Mouse (Mus musculus) spleen, postnatal 36 days (tissue): Measurements from ENCODE around the gene Tnpo1.

Experiments
- DNase-seq, 2 experiments: peaks; one replicate each; pipeline ENCODE4 v3.0.0; 2022; ENCODE audit warnings: low spot score in 2 of 2, mixed read lengths in 1 of 2

Tnpo1 gene

DNA sequence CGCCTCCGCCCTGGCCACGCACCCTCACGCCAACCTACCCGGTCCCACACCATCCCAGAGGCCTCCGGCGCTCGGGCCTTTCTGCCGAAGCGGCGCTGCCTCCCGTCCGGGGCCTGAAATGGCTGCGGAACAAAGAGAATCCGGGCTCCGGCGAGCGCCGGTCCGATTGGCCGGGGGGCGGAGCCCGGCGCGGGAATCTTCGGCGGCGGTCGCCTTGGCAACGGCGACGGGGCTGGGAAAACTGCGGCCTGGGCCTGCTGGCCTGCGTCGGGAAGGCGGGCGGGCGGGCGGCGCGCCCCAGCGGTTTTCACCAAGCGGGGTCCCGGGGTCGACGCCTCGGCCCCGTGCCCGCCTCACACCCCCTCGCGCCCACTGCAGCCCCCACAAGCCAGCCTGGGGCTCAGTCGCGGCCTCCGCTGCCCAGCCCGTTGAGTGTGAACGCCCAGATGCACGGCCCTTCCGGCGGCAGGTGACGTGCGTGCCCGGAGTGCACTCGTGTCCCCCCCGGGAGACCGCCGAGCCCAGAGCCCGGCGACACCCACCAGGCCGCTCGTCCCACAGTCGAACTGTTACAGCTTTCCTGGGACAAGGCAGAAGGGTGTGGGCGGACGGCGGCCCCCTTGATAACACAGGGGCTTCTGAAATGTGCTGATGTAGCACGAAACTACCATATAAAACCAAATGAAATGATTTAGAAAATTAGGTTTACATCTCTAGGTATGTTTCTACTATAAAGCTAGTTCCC is at the start of gene Tnpo1:
TSS of gene Tnpo1 (minus strand) at position 172 of the 745 bp plus-strand sequence.
- DNase-seq = peak; percentile 88 to 89

DNA sequence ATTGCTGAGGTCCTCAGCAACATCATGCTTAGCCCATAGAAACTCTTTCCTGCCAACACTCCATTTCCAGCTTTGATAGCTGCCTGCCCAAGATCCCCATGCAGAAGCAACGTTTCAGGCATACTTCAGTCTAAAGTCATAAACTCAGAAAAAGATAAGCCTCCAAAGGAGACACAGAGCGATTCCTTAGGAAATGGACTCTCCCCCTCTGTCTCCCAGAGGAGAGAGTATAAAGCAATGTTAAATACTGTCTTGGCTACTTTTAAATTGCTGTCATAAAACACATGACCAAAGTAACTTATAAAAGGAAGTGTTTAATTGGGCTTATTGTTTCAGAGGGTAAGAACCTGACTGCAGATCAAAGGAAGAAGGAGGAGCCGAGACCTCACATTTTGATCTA is 45.9 kb upstream of the Tnpo1 start:
- no peak for DNase-seq

GRCm38 (mm10) chr13:98971641-98972040 is 45.5 kb upstream of the Tnpo1 start:
- DNase-seq = no peak

GRCm38 (mm10) chr13:98968517-98968916 is 42.3 kb upstream of the Tnpo1 start:
- no peak for DNase-seq

DNA sequence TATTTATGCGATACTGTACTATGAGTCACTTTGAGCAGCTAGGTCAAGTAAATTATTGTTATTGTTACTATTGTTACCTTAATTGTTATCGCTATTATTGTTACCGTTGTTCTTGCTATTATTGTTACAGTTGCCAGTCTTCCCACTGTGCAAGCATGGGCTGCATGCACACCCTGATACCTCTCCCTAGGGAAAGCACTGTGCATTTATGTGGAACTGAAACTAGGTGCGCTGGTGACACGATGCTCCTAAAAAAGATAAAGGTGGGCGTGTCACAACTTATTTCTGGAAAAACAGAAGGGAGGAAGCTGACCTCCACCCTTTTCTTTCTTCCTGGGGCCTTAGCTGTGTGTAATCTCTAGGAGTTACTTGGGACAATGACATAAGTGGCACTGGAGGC is 41.8 kb upstream of the Tnpo1 start:
- peak; percentile 30 to 32 for DNase-seq

- no peak for DNase-seq
Observed at GRCm38 (mm10) chr13:98966583-98966982, 40.4 kb upstream of the Tnpo1 start.

- DNase-seq = no peak
Observed at GRCm38 (mm10) chr13:98963612-98964011, 37.4 kb upstream of the Tnpo1 start.

GRCm38 (mm10) chr13:98958177-98958576 is 32.0 kb upstream of the Tnpo1 start:
- DNase-seq = no peak

DNA sequence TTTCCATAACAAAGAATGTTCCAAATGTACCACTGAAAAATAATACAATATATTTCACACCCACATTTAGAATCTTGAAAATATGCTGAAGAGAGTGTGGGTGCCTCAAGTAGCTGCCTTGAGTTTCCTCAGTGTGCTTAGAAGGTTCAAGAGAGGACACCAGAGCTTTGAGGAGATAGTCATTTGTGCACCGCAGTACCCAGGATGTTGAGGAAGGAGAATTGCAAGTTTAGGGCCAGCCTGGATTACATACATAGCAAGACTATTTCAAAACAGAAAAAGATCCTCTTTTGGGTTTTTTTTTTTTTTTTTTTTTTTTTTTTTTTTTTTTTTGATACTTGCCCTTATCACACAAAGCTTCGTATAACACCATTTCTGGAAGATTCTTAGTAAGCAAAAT is 30.0 kb upstream of the Tnpo1 start:
- DNase-seq = no peak

DNA sequence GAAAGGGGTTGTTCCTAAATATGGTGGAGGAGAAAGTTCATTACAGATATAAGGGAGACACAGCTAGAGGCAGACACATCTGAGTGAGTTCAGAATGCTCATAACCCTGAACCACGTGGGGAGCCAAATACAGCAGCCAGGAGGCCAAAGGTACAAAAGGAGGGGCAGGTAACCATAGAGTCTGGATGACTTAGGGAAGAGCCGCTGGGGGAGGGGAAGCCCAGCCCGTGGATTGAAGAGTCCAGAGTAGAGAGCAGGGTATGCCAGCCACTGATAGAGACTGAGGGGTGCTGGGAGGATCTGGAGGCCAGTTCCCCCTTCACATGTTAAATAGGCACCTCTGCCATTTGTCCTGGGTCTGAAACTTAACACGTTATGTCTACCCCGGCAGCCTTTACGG is 29.5 kb upstream of the Tnpo1 start:
- no peak for DNase-seq

GRCm38 (mm10) chr13:98955226-98955625 is 29.0 kb upstream of the Tnpo1 start:
- no peak for DNase-seq

DNA sequence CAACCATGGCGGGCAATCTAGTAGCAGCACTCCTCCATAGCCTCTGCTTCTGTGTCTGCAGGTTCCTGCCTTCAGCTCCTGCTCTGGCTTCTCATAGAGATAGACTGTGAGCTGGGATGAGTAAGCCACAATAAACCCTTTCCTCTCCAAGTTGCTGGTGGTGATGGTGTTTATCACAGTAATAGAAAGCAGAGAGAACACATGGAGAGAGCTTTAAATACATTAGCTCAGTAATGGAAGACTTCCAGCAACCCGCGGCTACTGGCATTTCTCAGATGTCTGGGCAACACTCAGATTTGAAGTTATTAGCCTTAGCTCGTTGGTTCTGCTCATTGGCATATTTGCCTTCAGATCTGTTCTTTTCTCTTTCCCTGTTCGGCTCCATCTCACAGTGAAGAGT is 27.6 kb upstream of the Tnpo1 start:
- no peak for DNase-seq

- DNase-seq = no peak
Observed at GRCm38 (mm10) chr13:98951951-98952350, 25.8 kb upstream of the Tnpo1 start.

DNA sequence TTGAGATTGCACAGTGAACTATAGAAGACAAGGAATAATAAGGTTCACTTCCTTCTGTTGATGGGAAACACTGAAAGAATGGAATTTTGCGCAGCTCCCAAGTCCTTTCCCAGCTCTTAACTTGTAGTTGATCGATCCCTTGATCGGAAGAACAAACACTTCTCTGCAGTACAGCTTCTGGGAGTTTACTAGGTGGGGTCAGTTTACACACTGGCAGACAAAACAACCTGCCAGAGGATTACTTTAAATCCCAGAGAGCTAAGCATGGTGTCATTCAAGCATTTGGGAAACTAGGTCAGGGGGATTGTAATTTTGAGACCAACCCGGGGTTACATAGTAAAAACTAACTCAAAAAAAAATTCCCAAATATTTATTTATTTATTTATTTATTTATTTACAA is 22.0 kb upstream of the Tnpo1 start:
- DNase-seq = no peak

DNA sequence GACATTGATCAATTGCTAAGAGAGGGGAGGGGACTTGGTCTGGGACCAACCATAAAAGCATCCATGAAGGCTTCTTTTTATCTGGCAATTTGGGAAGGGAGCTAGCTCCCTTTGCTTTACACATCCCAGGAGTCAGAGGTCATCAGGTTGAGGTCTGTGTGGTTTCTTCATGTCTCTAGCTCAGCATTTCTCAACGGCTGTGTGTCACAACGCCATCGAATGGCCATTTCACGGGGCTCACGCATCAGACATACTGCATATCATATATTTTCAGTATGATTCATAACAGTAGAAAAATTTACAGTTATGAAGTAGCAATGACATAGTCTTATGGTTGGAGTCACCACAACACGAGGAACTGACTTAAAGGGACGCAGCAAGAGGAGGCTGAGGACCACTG is 20.2 kb upstream of the Tnpo1 start:
- no peak for DNase-seq

- no peak for DNase-seq
Observed at GRCm38 (mm10) chr13:98945908-98946307, 19.7 kb upstream of the Tnpo1 start.

- peak; percentile 30 to 46 for DNase-seq
Observed at GRCm38 (mm10) chr13:98945381-98945780, 19.2 kb upstream of the Tnpo1 start.

DNA sequence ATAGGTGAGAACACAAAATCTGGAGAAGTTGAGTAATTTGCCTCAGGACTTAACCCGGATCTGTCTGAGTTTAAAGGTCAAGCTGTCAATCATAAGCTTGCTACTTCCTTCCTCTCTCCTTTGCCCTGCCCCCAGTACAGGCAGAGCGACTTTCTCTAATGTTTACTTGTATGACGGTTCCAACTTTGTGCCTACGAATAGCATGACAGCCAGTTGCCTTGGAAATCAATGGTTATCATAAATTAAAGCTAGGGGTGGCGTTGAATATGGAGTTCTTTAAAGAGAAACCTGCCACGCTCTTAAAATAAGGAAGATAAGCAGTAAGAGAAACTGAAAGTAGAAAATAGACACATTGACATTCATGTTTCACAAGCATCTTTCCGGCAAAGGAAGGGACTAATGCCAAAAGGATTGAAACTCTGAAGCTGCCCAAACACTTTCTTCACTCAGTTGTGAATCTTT is 18.5 kb upstream of the Tnpo1 start:
- peak; percentile 58 to 73 for DNase-seq

GRCm38 (mm10) chr13:98942360-98942759 is 16.2 kb upstream of the Tnpo1 start:
- no peak for DNase-seq

- no peak for DNase-seq
Observed at GRCm38 (mm10) chr13:98941829-98942343, 15.7 kb upstream of the Tnpo1 start.

GRCm38 (mm10) chr13:98937108-98937507 is 10.9 kb upstream of the Tnpo1 start:
- DNase-seq = no peak

DNA sequence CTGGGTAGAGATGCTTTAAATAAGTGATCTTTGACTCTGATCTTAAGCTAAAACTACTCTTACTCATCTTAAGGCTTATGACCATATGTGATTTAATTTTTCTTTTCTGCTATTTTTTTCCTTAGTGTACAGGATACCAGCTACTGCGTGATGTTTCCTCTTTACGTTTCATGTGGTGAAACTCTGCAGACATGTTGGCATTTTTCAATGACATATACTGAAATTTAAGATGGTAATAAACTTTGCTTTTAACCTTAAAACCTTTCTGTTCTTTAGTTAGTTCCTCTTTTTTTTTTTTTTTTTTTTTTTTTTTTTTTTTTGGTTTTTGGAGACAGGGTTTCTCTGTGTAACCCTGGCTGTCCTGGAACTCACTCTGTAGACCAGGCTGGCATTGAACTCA is 2.7 kb upstream of the Tnpo1 start:
- DNase-seq = no peak

DNA sequence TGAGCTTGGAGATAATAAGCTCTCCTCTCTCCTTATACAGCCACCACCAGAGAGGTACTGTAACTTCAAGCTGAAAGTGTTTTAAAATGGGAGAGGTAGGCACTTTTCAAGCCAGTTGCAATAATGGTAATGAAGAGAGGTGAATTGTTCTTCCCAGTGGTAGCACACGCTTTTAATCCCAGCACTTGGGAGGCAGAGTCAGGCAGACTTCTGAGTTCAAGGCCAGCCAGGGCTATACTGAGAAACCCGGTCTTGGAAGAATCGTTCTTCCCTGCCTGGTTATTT is 716 bp upstream of the Tnpo1 start:
- DNase-seq = no peak
